Mouse (Mus musculus): ENCODE data around the gene Far1.

GRCm38 (mm10) chr7:113471653-113472052 lies 42.0 kb upstream of the Far1 start:
- TF ChIP-seq CTCF (IDR thresholded peaks at IDR 0.05; ENCODE audit: borderline replicate concordance, insufficient read depth, low read depth, low read length), result no peak
- TF ChIP-seq POLR2A (IDR thresholded peaks at IDR 0.05; ENCODE audit: borderline replicate concordance, insufficient read depth, low read length), result no peak

Measured in cerebellum, adult 2 months (tissue).